Mouse (Mus musculus): ENCODE measurements around the gene Slco3a1.

GRCm38 (mm10) chr7:74429252-74429651 lies 125.3 kb downstream of the Slco3a1 start:
- TF ChIP-seq EP300 (IDR thresholded peaks at IDR 0.05; ENCODE audit: low read depth), result no peak
- no peak for TF ChIP-seq CTCF (IDR thresholded peaks at IDR 0.05; ENCODE audit: low read depth)
